In the genomic region with DNA sequence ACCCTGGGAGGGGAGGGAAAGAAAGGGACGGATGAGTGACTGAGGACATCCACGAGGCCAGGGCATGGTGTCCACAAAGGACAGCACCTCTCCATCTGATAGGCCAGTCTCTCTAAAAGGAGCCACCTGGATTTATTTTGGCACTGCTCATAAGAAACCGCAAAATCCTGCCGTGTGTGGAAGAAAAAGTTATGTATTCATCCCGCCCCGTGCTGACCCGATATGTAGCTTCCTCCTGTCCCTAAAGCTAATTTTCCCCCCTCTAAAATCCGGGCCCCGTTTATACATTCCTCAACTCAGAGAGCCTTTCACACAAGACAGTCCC, we compare ENCODE assay signal across 8 mouse cellular contexts. TPM values are rescaled to one million over a fixed set of nuclear protein-coding genes. Genes with fewer than 3 reads are reported as not detected.
DNase-seq lines count a peak whose midpoint lies in the region; ATAC-seq and TF ChIP-seq lines count a peak whose summit lies in the region.

No protein-coding gene starts in this region.

- H3K27ac ChIP-seq in cerebellum, adult 2 months (ENCODE audit: insufficient read depth, low read length): no peak overlapping the region
- H3K27ac ChIP-seq in testis, adult 2 months (ENCODE audit: control insufficient read depth, insufficient read depth, low read depth, low read length): no peak overlapping the region
- peak overlapping the region; percentile 96 for H3K27ac ChIP-seq in limb, embryonic 15.5 days
- peak overlapping the region; percentile 96 for H3K27ac ChIP-seq in stomach, embryonic 16.5 days (ENCODE audit: low read length)

- no peaks in the 10 kb centered on the region for H3K4me1 ChIP-seq in cerebellum, adult 2 months (ENCODE audit: control insufficient read depth, insufficient read depth, low read length)
- peaks cover 35% of the 10 kb centered on the region for H3K4me1 ChIP-seq in testis, adult 2 months (ENCODE audit: control insufficient read depth, insufficient read depth, low read length)
- H3K4me1 ChIP-seq in limb, embryonic 15.5 days: peaks cover 17% of the 10 kb centered on the region
- H3K4me1 ChIP-seq in stomach, embryonic 16.5 days (ENCODE audit: control insufficient read depth, insufficient read depth, low read length): 0 out of 2 replicates have a peak, but pooled peaks cover 3% of the 10 kb centered on the region

- no peak for TF ChIP-seq CTCF in cerebellum, adult 2 months (IDR thresholded peaks at IDR 0.05; ENCODE audit: borderline replicate concordance, insufficient read depth, low read depth, low read length)
- TF ChIP-seq CTCF in testis, adult 2 months (IDR thresholded peaks at IDR 0.05; ENCODE audit: control insufficient read depth, insufficient read depth, insufficient replicate concordance, low read depth, low read length): no peak

- H3K27me3 ChIP-seq in cerebellum, adult 2 months (ENCODE audit: control insufficient read depth, insufficient read depth, low read length): no peaks in the 10 kb centered on the region; the same call in 1 of the 2 replicates
- H3K27me3 ChIP-seq in testis, adult 2 months (ENCODE audit: control insufficient read depth, insufficient read depth, low read length): peaks cover 12% of the 10 kb centered on the region
- H3K27me3 ChIP-seq in limb, embryonic 15.5 days: no peaks in the 10 kb centered on the region
- H3K27me3 ChIP-seq in stomach, embryonic 16.5 days (ENCODE audit: control insufficient read depth, insufficient read depth, low read length): no peaks in the 10 kb centered on the region

- no peaks in the 10 kb centered on the region for H3K36me3 ChIP-seq in testis, adult 2 months (ENCODE audit: control insufficient read depth, insufficient read depth, low read length)
- H3K36me3 ChIP-seq in limb, embryonic 15.5 days: peaks cover 22% of the 10 kb centered on the region
- H3K36me3 ChIP-seq in stomach, embryonic 16.5 days (ENCODE audit: control insufficient read depth, insufficient read depth, low read length): peaks cover 19% of the 10 kb centered on the region

- H3K9ac ChIP-seq in limb, embryonic 15.5 days: peak overlapping the region; percentile 95
- H3K9ac ChIP-seq in stomach, embryonic 16.5 days (ENCODE audit: low read length): peak overlapping the region; percentile 99

- no peak for TF ChIP-seq POLR2A in cerebellum, adult 2 months (IDR thresholded peaks at IDR 0.05; ENCODE audit: borderline replicate concordance, insufficient read depth, low read length)
- TF ChIP-seq POLR2A in testis, adult 2 months (IDR thresholded peaks at IDR 0.05; ENCODE audit: control insufficient read depth, low read depth, low read length): no peak

- H3K4me3 ChIP-seq in cerebellum, adult 2 months (replicated peaks; ENCODE audit: insufficient read depth, low read depth, low read length): peak overlapping the region; percentile 33
- peak overlapping the region; percentile 76 for H3K4me3 ChIP-seq in testis, adult 2 months (ENCODE audit: control insufficient read depth, low read depth, low read length)
- H3K4me3 ChIP-seq in limb, embryonic 15.5 days: peak overlapping the region; percentile 71
- H3K4me3 ChIP-seq in stomach, embryonic 16.5 days (replicated peaks; ENCODE audit: low read length): peak overlapping the region; percentile 85

- H3K4me2 ChIP-seq in limb, embryonic 15.5 days: peak overlapping the region; percentile 73
- peak overlapping the region; percentile 83 for H3K4me2 ChIP-seq in stomach, embryonic 16.5 days (ENCODE audit: low read depth, low read length)

- H3K9me3 ChIP-seq in limb, embryonic 15.5 days: no peaks in the 10 kb centered on the region
- H3K9me3 ChIP-seq in stomach, embryonic 16.5 days (replicated peaks; ENCODE audit: control insufficient read depth, low read length): no peaks in the 10 kb centered on the region

- 26% methylated on average over 9 of the region's 9 CpGs for WGBS in cerebellum, adult 2 months
- WGBS in limb, embryonic 15.5 days: under 1% methylated on average over 9 of the region's 9 CpGs
- 3% methylated on average over 9 of the region's 9 CpGs for WGBS in stomach, embryonic 16.5 days

- no peak for ATAC-seq in limb, embryonic 15.5 days (ENCODE audit: insufficient number of reproducible peaks, low FRiP score, low TSS enrichment, low read depth)
- ATAC-seq in stomach, embryonic 16.5 days (ENCODE audit: insufficient read depth, low FRiP score): no peak

- no peak for DNase-seq in cerebellum, adult 2 months
- no peak for DNase-seq in cerebellum, postnatal 10 days
- DNase-seq in testis, postnatal 14 days (ENCODE audit: low spot score): no peak
- no peak for DNase-seq in layer of hippocampus, postnatal 10 days (ENCODE audit: low spot score in 2 of 2)
- DNase-seq in cerebellum, adult 8-10 months: no peak

RNA-seq across cellular contexts. Expression of a gene that starts 2.3 kb away (rescaled TPM):
- polyA plus RNA-seq in cerebellum, adult 2 months (2012; rRNA removed): 20.4 and 23.2 TPM in 2 replicates
- 28.4 and 33.0 TPM in 2 replicates for polyA plus RNA-seq in testis, adult 2 months (2012; rRNA removed)
- polyA plus RNA-seq in limb, embryonic 15.5 days (2015; fragmentation: Nextera tagmentation; extraction: Ambion mirVana): 147 and 148 TPM in 2 replicates
- polyA plus RNA-seq in stomach, embryonic 16.5 days (2015; fragmentation: Nextera tagmentation; extraction: Ambion mirVana): 137 and 140 TPM in 2 replicates
- total RNA-seq in layer of hippocampus, postnatal 10 days (2021): 10 to 100 TPM; 46.9 to 54.7 TPM

Comparison
In these comparisons a context has a peak if more than half of its experiments do, and no peak if none do; other contexts are left out.
1. H3K27ac ChIP-seq: peak in limb, embryonic 15.5 days (single experiment) and stomach, embryonic 16.5 days (single experiment); none in cerebellum, adult 2 months (single experiment) and testis, adult 2 months (single experiment).
2. H3K4me3 ChIP-seq: peak in every context shown above with its lines; median percentile 85 in stomach, embryonic 16.5 days; 76 in testis, adult 2 months; 71 in limb, embryonic 15.5 days; 33 in cerebellum, adult 2 months.